In genomic region chr19:5094243-5094632, GRCm38 (mm10) we compare ENCODE assay signal across 7 mouse cellular contexts. TPM values are rescaled to one million over a fixed set of nuclear protein-coding genes. Genes with fewer than 3 reads are reported as not detected.
A peak's percentile ranks its signal among the peaks of the same experiment; 100 is the strongest.
DNase-seq lines count a peak whose midpoint lies in the region; ATAC-seq and TF ChIP-seq lines count a peak whose summit lies in the region.

No protein-coding gene starts in this region.

- H3K4me3 ChIP-seq in intestine, postnatal 0 days (ENCODE audit: low read depth, low read length): no peak overlapping the region
- peak overlapping the region; percentile 78 for H3K4me3 ChIP-seq in midbrain, embryonic 12.5 days
- H3K4me3 ChIP-seq in small intestine, adult 2 months (ENCODE audit: low read depth, low read length): no peak overlapping the region

- H3K9ac ChIP-seq in intestine, postnatal 0 days (ENCODE audit: low read depth, low read length): no peak overlapping the region
- peak overlapping the region; percentile 32 for H3K9ac ChIP-seq in midbrain, embryonic 12.5 days (replicated peaks)

- H3K4me1 ChIP-seq in intestine, postnatal 0 days (replicated peaks; ENCODE audit: control insufficient read depth, insufficient read depth, low read length): peaks cover 11% of the 10 kb centered on the region
- H3K4me1 ChIP-seq in midbrain, embryonic 12.5 days: peaks cover 64% of the 10 kb centered on the region
- H3K4me1 ChIP-seq in small intestine, adult 2 months (ENCODE audit: control insufficient read depth, insufficient read depth, insufficient read length, low read length): peaks cover 6% of the 10 kb centered on the region

- intact Hi-C loops in left cerebral cortex, postnatal 4 days (cut with DNase I): no loop called here

- no peak overlapping the region for H3K27ac ChIP-seq in intestine, postnatal 0 days (ENCODE audit: low read depth, low read length)
- H3K27ac ChIP-seq in midbrain, embryonic 12.5 days (replicated peaks): peak overlapping the region; percentile 93
- no peak overlapping the region for H3K27ac ChIP-seq in small intestine, adult 2 months (ENCODE audit: insufficient read depth, low read depth, low read length)

- no peaks in the 10 kb centered on the region for H3K9me3 ChIP-seq in intestine, postnatal 0 days (ENCODE audit: control insufficient read depth)
- no peaks in the 10 kb centered on the region for H3K9me3 ChIP-seq in midbrain, embryonic 12.5 days

- 0 out of 2 replicates have a peak, but pooled peaks cover 3% of the 10 kb centered on the region for H3K27me3 ChIP-seq in intestine, postnatal 0 days (replicated peaks; ENCODE audit: control insufficient read depth, insufficient read depth, low read length)
- no peaks in the 10 kb centered on the region for H3K27me3 ChIP-seq in midbrain, embryonic 12.5 days
- no peaks in the 10 kb centered on the region for H3K27me3 ChIP-seq in small intestine, adult 2 months (ENCODE audit: control insufficient read depth, insufficient read depth, low read length)

- ATAC-seq in intestine, postnatal 0 days: peak; percentile 33
- peak; percentile 68 for ATAC-seq in midbrain, embryonic 12.5 days (ENCODE audit: low FRiP score, low read depth)

- H3K4me2 ChIP-seq in intestine, postnatal 0 days (replicated peaks; ENCODE audit: low read depth): no peak overlapping the region
- peak overlapping the region; percentile 93 for H3K4me2 ChIP-seq in midbrain, embryonic 12.5 days (replicated peaks)

- no peak for TF ChIP-seq POLR2A in small intestine, adult 2 months (IDR thresholded peaks at IDR 0.05; ENCODE audit: low read depth, low read length)

- peak; percentile 89 to 92 for DNase-seq in adrenal gland, adult 18-20 months (ENCODE audit: low spot score in 2 of 2)
- DNase-seq in embryo, embryonic 11.5 days (ENCODE audit: low read depth, low spot score): peak; percentile 95
- DNase-seq in gastrocnemius, postnatal 4 days (ENCODE audit: low spot score in 2 of 2): peak; percentile 84 to 88
- DNase-seq in left cerebral cortex, postnatal 4 days: peak; percentile 99

- TF ChIP-seq CTCF in intestine, postnatal 0 days (IDR thresholded peaks at IDR 0.05; ENCODE audit: low read depth): peak; percentile 94
- TF ChIP-seq CTCF in small intestine, adult 2 months (IDR thresholded peaks at IDR 0.05; ENCODE audit: extremely low read depth, insufficient read length, insufficient replicate concordance, low read depth, low read length): peak; percentile 87

- under 1% methylated on average over 21 of the region's 21 CpGs for WGBS in intestine, postnatal 0 days
- 0% methylated on average over 21 of the region's 21 CpGs for WGBS in midbrain, embryonic 12.5 days
- 1% methylated on average over 21 of the region's 21 CpGs for WGBS in small intestine, adult 2 months

- peaks cover 41% of the 10 kb centered on the region for H3K36me3 ChIP-seq in intestine, postnatal 0 days (ENCODE audit: control insufficient read depth, insufficient read depth)
- peaks cover 36% of the 10 kb centered on the region for H3K36me3 ChIP-seq in midbrain, embryonic 12.5 days
- H3K36me3 ChIP-seq in small intestine, adult 2 months (ENCODE audit: control insufficient read depth, insufficient read depth, low read length): peaks cover 19% of the 10 kb centered on the region

RNA-seq across cellular contexts. Expression of gene Cnih2, which starts 4.1 kb away (rescaled TPM):
- total RNA-seq in adrenal gland, adult 18-20 months (2021): 1 to 10 TPM; 1.9 to 2.3 TPM
- total RNA-seq in gastrocnemius, postnatal 4 days (2021): 1 to 10 TPM; 1.3 to 1.9 TPM
- 5.6 and 5.8 TPM in 2 replicates for polyA plus RNA-seq in intestine, postnatal 0 days (2015; fragmentation: Nextera tagmentation; extraction: Ambion mirVana)
- total RNA-seq in left cerebral cortex, postnatal 4 days (2021): 100 to 1,000 TPM; 393 to 412 TPM
- polyA plus RNA-seq in midbrain, embryonic 12.5 days (2016; fragmentation: Nextera tagmentation; extraction: Ambion mirVana): 196 and 239 TPM in 2 replicates
- polyA plus RNA-seq in small intestine, adult 2 months (2012; rRNA removed): 1.3 and 1.5 TPM in 2 replicates

RNA-seq across cellular contexts. Expression of gene Yif1a, which starts 5.9 kb away (rescaled TPM):
- total RNA-seq in adrenal gland, adult 18-20 months (2021): 10 to 100 TPM; 56.4 to 75.3 TPM
- total RNA-seq in gastrocnemius, postnatal 4 days (2021): 10 to 100 TPM; 57.9 to 59.6 TPM
- 182 and 198 TPM in 2 replicates for polyA plus RNA-seq in intestine, postnatal 0 days (2015; fragmentation: Nextera tagmentation; extraction: Ambion mirVana)
- 10 to 100 TPM; 22.0 to 24.4 TPM for total RNA-seq in left cerebral cortex, postnatal 4 days (2021)
- polyA plus RNA-seq in midbrain, embryonic 12.5 days (2016; fragmentation: Nextera tagmentation; extraction: Ambion mirVana): 60.9 and 61.6 TPM in 2 replicates
- polyA plus RNA-seq in small intestine, adult 2 months (2012; rRNA removed): 155 and 252 TPM in 2 replicates

RNA-seq across cellular contexts. Expression of gene Tmem151a, which starts 8.9 kb away (rescaled TPM):
- total RNA-seq in adrenal gland, adult 18-20 months (2021): 1 to 10 TPM; 1.4 to 1.5 TPM
- under 1 TPM; 0.29 to 0.34 TPM for total RNA-seq in gastrocnemius, postnatal 4 days (2021)
- polyA plus RNA-seq in intestine, postnatal 0 days (2015; fragmentation: Nextera tagmentation; extraction: Ambion mirVana): 4.0 TPM in 2 replicates
- total RNA-seq in left cerebral cortex, postnatal 4 days (2021): 10 to 100 TPM; 47.7 to 55.3 TPM
- polyA plus RNA-seq in midbrain, embryonic 12.5 days (2016; fragmentation: Nextera tagmentation; extraction: Ambion mirVana): 0.94 and 2.0 TPM in 2 replicates
- 3.5 and 8.1 TPM in 2 replicates for polyA plus RNA-seq in small intestine, adult 2 months (2012; rRNA removed)

RNA-seq across cellular contexts. Expression of gene Rab1b, which starts 12.6 kb away (rescaled TPM):
- 100 to 1,000 TPM; 179 to 194 TPM for total RNA-seq in adrenal gland, adult 18-20 months (2021)
- 100 to 1,000 TPM; 136 to 144 TPM for total RNA-seq in gastrocnemius, postnatal 4 days (2021)
- polyA plus RNA-seq in intestine, postnatal 0 days (2015; fragmentation: Nextera tagmentation; extraction: Ambion mirVana): 185 TPM in 2 replicates
- 100 to 1,000 TPM; 137 to 148 TPM for total RNA-seq in left cerebral cortex, postnatal 4 days (2021)
- polyA plus RNA-seq in midbrain, embryonic 12.5 days (2016; fragmentation: Nextera tagmentation; extraction: Ambion mirVana): 232 and 247 TPM in 2 replicates
- polyA plus RNA-seq in small intestine, adult 2 months (2012; rRNA removed): 139 and 243 TPM in 2 replicates

RNA-seq across cellular contexts. Expression of gene Klc2, which starts 24.1 kb away (rescaled TPM):
- total RNA-seq in adrenal gland, adult 18-20 months (2021): 10 to 100 TPM; 49.2 to 49.8 TPM
- 10 to 100 TPM; 22.8 to 24.0 TPM for total RNA-seq in gastrocnemius, postnatal 4 days (2021)
- polyA plus RNA-seq in intestine, postnatal 0 days (2015; fragmentation: Nextera tagmentation; extraction: Ambion mirVana): 8.0 and 9.1 TPM in 2 replicates
- 100 to 1,000 TPM; 155 to 159 TPM for total RNA-seq in left cerebral cortex, postnatal 4 days (2021)
- polyA plus RNA-seq in midbrain, embryonic 12.5 days (2016; fragmentation: Nextera tagmentation; extraction: Ambion mirVana): 53.3 and 54.7 TPM in 2 replicates
- 11.4 and 19.8 TPM in 2 replicates for polyA plus RNA-seq in small intestine, adult 2 months (2012; rRNA removed)

Comparison
In these comparisons a context has a peak if more than half of its experiments do, and no peak if none do; other contexts are left out.
1. RNA of gene Cnih2, which starts 4.1 kb away (total RNA-seq): 393 to 412 TPM in left cerebral cortex, postnatal 4 days; 1.9 to 2.3 TPM in adrenal gland, adult 18-20 months and 1.3 to 1.9 TPM in gastrocnemius, postnatal 4 days; every median in the first group is over 100 times any median in the second.
2. RNA of gene Tmem151a, which starts 8.9 kb away (total RNA-seq): 47.7 to 55.3 TPM in left cerebral cortex, postnatal 4 days; 1.4 to 1.5 TPM in adrenal gland, adult 18-20 months and 0.29 to 0.34 TPM in gastrocnemius, postnatal 4 days; every median in the first group is over 10 times any median in the second.
3. Peak in every context shown above with its lines, with median percentiles within 50 percentile points of each other: DNase-seq.